8 mouse cellular contexts compared by ENCODE assay signal in genomic region chr7:39544242-39545111, GRCm38 (mm10). TPM values are rescaled to one million over a fixed set of nuclear protein-coding genes. Genes with fewer than 3 reads are reported as not detected.
A peak's percentile ranks its signal among the peaks of the same experiment; 100 is the strongest.
DNase-seq lines count a peak whose midpoint lies in the region; ATAC-seq lines count a peak whose summit lies in the region.

No protein-coding gene starts in this region.

- intact Hi-C loops in left cerebral cortex, postnatal 14 days (cut with DNase I), result no loop called here

- ATAC-seq in inflammation-experienced regulatory T-cells, adult 6 months, result peak; percentile 95
- peak; percentile 100 for ATAC-seq in megakaryocyte-erythroid progenitor cell, adult 5-6 weeks (replicated peaks; ENCODE audit: low FRiP score, low TSS enrichment, poor library complexity, severe bottlenecking)

- peak; percentile 79 for DNase-seq in adrenal gland, adult 8-10 months
- DNase-seq in embryo, embryonic 11.5 days (ENCODE audit: low read depth, low spot score), result peak; percentile 71
- DNase-seq in gastrocnemius, postnatal 25 days, result peak; percentile 83
- peak; percentile 51 to 65 for DNase-seq in left cerebral cortex, postnatal 14 days (ENCODE audit: low spot score in 2 of 2)
- DNase-seq in right cerebral cortex, postnatal 14 days, result peak; percentile 61
- peak; percentile 53 for DNase-seq in urinary bladder, postnatal 25 days (ENCODE audit: low spot score)

RNA-seq across cellular contexts. Expression of gene Zfp619, which starts 26.9 kb away (rescaled TPM):
- total RNA-seq in adrenal gland, adult 8-10 months (2022), result 1 to 10 TPM; 2.0 to 4.5 (median 3.0) TPM
- total RNA-seq in gastrocnemius, postnatal 25 days (2021), result 1 to 10 TPM in 1 of 2 experiments, under 1 TPM in 1; 0.75 to 1.2 TPM
- polyA plus RNA-seq in inflammation-experienced regulatory T-cells, adult 6 months (2017; shearing (Covaris generic)), result 1 to 10 TPM in 2 of 3 experiments, under 1 TPM in 1; 0.67 to 1.4 (median 1.4) TPM
- total RNA-seq in left cerebral cortex, postnatal 14 days (2021), result 1 to 10 TPM; 4.4 TPM
- 3.4 and 4.2 TPM in 2 replicates for total RNA-seq in megakaryocyte-erythroid progenitor cell, adult 5-6 weeks (2014; fragmentation: Nextera tagmentation)
- total RNA-seq in megakaryocyte-erythroid progenitor cell, adult 5-6 weeks (2017), result 1.3 and 1.5 TPM in 2 replicates

Comparison
In these comparisons a context has a peak if more than half of its experiments do, and no peak if none do; other contexts are left out.
1. Peak in every context shown above with its lines: DNase-seq and ATAC-seq.